Mouse (Mus musculus) bone marrow macrophage, adult 2 months (primary cell): ENCODE measurements at regions not wholly inside any gene's neighbourhood (a gene's known extent, or its start where the extent isn't known, plus 50 kb on each side); places are given as distances from the start of the nearest gene placed in this dataset.

ENCODE experiments used
- H3K27ac ChIP-seq: 2 replicates; pipeline ENCODE4 v1.5.1; 2012; ENCODE audit warnings: low read depth, low read length; ENCODE audit not compliant: insufficient read depth
- H3K4me1 ChIP-seq: 2 replicates; pipeline ENCODE4 v1.6.1; 2012; ENCODE audit warnings: low read length; ENCODE audit not compliant: control insufficient read depth, insufficient read depth
- H3K4me3 ChIP-seq: 2 replicates; pipeline ENCODE4 v1.5.1; 2012; ENCODE audit warnings: mild to moderate bottlenecking, low read length, moderate library complexity; ENCODE audit not compliant: insufficient read depth
- CTCF ChIP-seq: IDR thresholded peaks from 2 replicates; pipeline ENCODE4 v1.5.1; 2012; ENCODE audit warnings: low read depth, mild to moderate bottlenecking, low read length, moderate library complexity
- POLR2A ChIP-seq: IDR thresholded peaks from 2 replicates; pipeline ENCODE4 v1.6.1; 2012; ENCODE audit warnings: mild to moderate bottlenecking, low read depth, low read length, borderline replicate concordance

DNA sequence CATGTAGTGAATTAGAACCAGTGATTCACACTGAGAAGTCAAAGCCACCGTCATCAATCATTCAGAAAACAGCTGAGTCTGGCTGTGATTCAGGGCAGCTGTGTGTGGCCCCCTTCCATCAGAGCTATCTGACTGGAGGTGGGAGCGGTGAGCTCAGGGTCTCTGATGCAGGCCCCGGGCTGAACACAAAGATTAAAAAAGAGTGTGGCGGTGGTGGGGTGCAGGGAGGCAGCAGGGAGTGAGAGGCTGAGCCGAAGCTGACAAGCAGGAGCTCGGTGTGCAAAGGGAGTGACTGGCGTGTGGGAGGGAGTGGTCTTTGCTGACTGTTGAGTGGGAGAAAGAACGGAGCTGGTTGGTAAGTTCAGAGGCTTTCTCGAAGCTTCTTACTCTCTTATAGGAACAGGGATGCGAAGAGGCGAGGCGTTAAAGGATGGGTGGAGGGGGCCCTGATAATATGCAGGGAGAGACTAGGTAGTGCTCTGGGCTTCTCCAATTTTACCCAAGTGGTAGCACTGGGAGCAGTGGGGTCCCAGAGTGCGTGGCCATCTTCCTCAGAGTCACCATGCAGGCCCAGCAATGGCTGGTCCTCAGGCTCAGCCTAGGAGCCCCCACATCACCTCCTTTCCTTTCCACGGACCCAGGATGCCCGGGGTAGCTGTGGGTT is 116.1 kb upstream of the Fstl4 start:
- Histone ChIP-seq H3K4me3 (no peak overlapping the region), H3K4me1 (no peaks in the 10 kb centered on the region), H3K27ac (no peak overlapping the region)
- TF ChIP-seq CTCF (no peak), POLR2A (no peak)

- H3K27ac ChIP-seq: no peak overlapping the region
- TF ChIP-seq CTCF (no peak), POLR2A (no peak)
- H3K4me1 ChIP-seq: no peaks in the 10 kb centered on the region
- H3K4me3 ChIP-seq: no peak overlapping the region
These were observed 115.5 kb upstream of the Fstl4 start for GRCm38 (mm10) chr11:52648849-52649400.

GRCm38 (mm10) chr11:52654640-52655039 is 109.8 kb upstream of the Fstl4 start:
- Histone ChIP-seq H3K4me1 (no peaks in the 10 kb centered on the region), H3K4me3 (no peak overlapping the region), H3K27ac (no peak overlapping the region)
- no peak for TF ChIP-seq POLR2A
- TF ChIP-seq CTCF: no peak

- H3K27ac ChIP-seq: no peak overlapping the region
- H3K4me1 ChIP-seq: no peaks in the 10 kb centered on the region
- no peak overlapping the region for H3K4me3 ChIP-seq
- TF ChIP-seq POLR2A (no peak), CTCF (no peak)
These were observed 108.5 kb upstream of the Fstl4 start for GRCm38 (mm10) chr11:52655720-52656474.

- TF ChIP-seq CTCF: no peak
- no peak for TF ChIP-seq POLR2A
- Histone ChIP-seq H3K27ac (no peak overlapping the region), H3K4me1 (no peaks in the 10 kb centered on the region), H3K4me3 (no peak overlapping the region)
These were observed 103.2 kb upstream of the Fstl4 start for GRCm38 (mm10) chr11:52661234-52661633.

GRCm38 (mm10) chr11:52661894-52662593 is 102.4 kb upstream of the Fstl4 start:
- H3K4me1 ChIP-seq: no peaks in the 10 kb centered on the region
- H3K4me3 ChIP-seq: no peak overlapping the region
- TF ChIP-seq POLR2A (no peak), CTCF (no peak)
- H3K27ac ChIP-seq: no peak overlapping the region

DNA sequence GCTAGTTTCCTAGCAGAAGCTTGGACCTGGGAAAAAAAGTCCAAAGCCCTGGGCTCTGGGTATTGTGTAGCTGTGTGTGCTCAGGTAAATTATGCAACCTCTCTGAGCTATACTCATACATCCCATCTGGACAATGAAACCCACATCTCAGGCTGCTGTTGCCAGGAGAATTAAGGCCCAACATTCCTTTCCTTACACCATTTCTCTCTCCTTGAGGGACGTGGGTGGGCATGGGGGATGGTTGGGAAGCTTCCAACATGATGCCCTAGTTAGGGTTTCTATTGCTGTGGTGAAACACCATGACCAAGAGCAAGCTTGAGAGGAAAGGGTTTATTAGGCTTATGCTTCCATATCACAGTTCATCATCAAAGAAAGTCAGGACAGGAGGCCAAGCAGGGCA is 99.1 kb upstream of the Fstl4 start:
- TF ChIP-seq POLR2A: no peak
- no peak for TF ChIP-seq CTCF
- H3K4me3 ChIP-seq: no peak overlapping the region
- no peak overlapping the region for H3K27ac ChIP-seq
- no peaks in the 10 kb centered on the region for H3K4me1 ChIP-seq

DNA sequence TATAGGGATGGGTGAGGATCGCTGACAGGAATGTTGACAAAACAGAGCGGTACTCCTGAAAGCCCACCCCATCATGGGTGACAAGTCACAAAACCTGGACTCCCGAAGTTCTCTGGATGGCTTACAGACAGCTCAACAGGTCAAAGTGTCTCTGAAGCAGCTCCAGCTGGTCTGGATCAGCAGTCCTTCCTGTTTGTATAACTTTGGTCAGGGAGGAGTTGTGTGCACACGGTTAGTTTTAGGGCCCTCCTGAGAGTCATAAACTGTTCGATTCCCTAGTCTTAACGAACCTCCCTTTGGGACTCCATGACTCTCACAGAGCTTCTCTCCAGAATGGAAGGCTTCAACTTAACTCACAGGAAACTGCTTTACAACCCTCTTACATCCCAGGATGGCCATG is 89.4 kb upstream of the Fstl4 start:
- TF ChIP-seq POLR2A (no peak), CTCF (no peak)
- Histone ChIP-seq H3K4me3 (no peak overlapping the region), H3K4me1 (no peaks in the 10 kb centered on the region), H3K27ac (no peak overlapping the region)

DNA sequence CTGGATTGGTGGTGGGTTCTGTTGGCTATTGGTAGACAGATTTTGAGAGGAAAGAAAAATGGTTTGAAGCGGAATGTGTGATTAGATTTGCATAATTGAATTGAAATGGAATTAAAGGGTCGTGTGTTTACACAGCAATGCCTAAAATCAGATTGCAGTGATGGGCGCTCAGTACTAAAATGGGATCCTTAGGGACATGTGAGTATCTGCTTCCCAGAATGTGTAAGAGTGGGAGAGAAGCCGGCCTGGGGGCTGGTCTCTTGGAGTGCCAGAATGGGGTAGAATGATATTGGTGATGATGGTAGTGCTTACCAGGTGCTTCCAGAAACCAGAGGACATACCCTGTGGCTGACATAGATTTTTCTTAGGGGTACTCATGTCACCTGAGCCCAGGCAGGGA is 86.2 kb upstream of the Fstl4 start:
- Histone ChIP-seq H3K4me3 (no peak overlapping the region), H3K4me1 (no peaks in the 10 kb centered on the region), H3K27ac (no peak overlapping the region)
- TF ChIP-seq CTCF (no peak), POLR2A (no peak)

GRCm38 (mm10) chr11:52685436-52685835 is 79.0 kb upstream of the Fstl4 start:
- H3K27ac ChIP-seq: no peak overlapping the region
- no peak overlapping the region for H3K4me3 ChIP-seq
- H3K4me1 ChIP-seq: no peaks in the 10 kb centered on the region
- TF ChIP-seq CTCF: no peak
- no peak for TF ChIP-seq POLR2A
